Mouse (Mus musculus) MEL (cell line): Measurements from ENCODE around the gene Mymk. TPM values are rescaled to one million over a fixed set of nuclear protein-coding genes. Genes with fewer than 3 reads are reported as not detected.

Source experiments
- DNase-seq: peaks from one replicate; pipeline ENCODE4 v3.0.0; 2011; ENCODE audit warnings: low read depth, low spot score
- H3K27ac ChIP-seq: 2 replicates; pipeline ENCODE4 v1.5.1; 2012; ENCODE audit warnings: low read depth, mild to moderate bottlenecking, control low read depth, low read length, moderate library complexity; ENCODE audit not compliant: control insufficient read depth
- H3K27me3 ChIP-seq, 2 experiments: fragments of 150-350 bp in 1 of 2; sonication (generic) in 1 of 2; 2 replicates each; pipeline ENCODE4 v1.6.1; 2012; ENCODE audit warnings: low read length in 2 of 2, mild to moderate bottlenecking in 2 of 2, improper control_type of control experiment in 1 of 2, moderate library complexity in 1 of 2; ENCODE audit not compliant: insufficient read depth in 2 of 2, control insufficient read depth in 1 of 2
- H3K36me3 ChIP-seq, 2 experiments: 2 replicates each; pipeline ENCODE4 v1.6.1; 2012 to 2014; ENCODE audit warnings: low read length in 2 of 2, improper control_type of control experiment in 1 of 2, inconsistent platforms in 1 of 2, mild to moderate bottlenecking in 1 of 2; ENCODE audit not compliant: insufficient read depth in 2 of 2, control insufficient read depth in 1 of 2
- H3K4me1 ChIP-seq, 2 experiments: fragments of 150-350 bp in 1 of 2; sonication (generic) in 1 of 2; 2 replicates each; pipeline ENCODE4 v1.6.1; 2012; ENCODE audit warnings: low read length in 2 of 2, improper control_type of control experiment in 1 of 2, mild to moderate bottlenecking in 1 of 2; ENCODE audit not compliant: insufficient read depth in 2 of 2, control insufficient read depth in 1 of 2
- H3K4me3 ChIP-seq, 2 experiments: fragments of 150-350 bp in 1 of 2; sonication (generic) in 1 of 2; 2 replicates each; pipeline ENCODE4 v1.5.1; 2012; ENCODE audit warnings: low read depth in 2 of 2, low read length in 2 of 2, mild to moderate bottlenecking in 2 of 2, moderate library complexity in 2 of 2, control low read depth in 1 of 2, improper control_type of control experiment in 1 of 2; ENCODE audit not compliant: control insufficient read depth in 1 of 2, insufficient read depth in 1 of 2
- H3K79me2 ChIP-seq: 2 replicates; pipeline ENCODE4 v1.6.1; 2012; ENCODE audit warnings: mild to moderate bottlenecking, low read length, moderate library complexity; ENCODE audit not compliant: control insufficient read depth, poor library complexity, insufficient read depth
- H3K9ac ChIP-seq: 2 replicates; pipeline ENCODE4 v1.6.1; 2012; ENCODE audit warnings: low read depth, mild to moderate bottlenecking, control low read depth, low read length, moderate library complexity; ENCODE audit not compliant: control insufficient read depth, poor library complexity, severe bottlenecking
- H3K9me3 ChIP-seq: fragments of 150-350 bp; sonication (generic); replicated peaks from 2 replicates; pipeline ENCODE4 v1.6.1; 2012; ENCODE audit warnings: mild to moderate bottlenecking, low read length, improper control_type of control experiment, moderate library complexity; ENCODE audit not compliant: insufficient read depth
- BHLHE40 ChIP-seq: IDR thresholded peaks from 2 replicates; pipeline ENCODE4 v1.6.1; 2012; ENCODE audit warnings: low read depth, mild to moderate bottlenecking, inconsistent platforms, low read length, improper control_type of control experiment, borderline replicate concordance
- CHD1 ChIP-seq: IDR thresholded peaks from 2 replicates; pipeline ENCODE4 v1.6.1; 2012; ENCODE audit warnings: low read depth, mild to moderate bottlenecking, inconsistent platforms, low read length, improper control_type of control experiment
- E2F4 ChIP-seq: IDR thresholded peaks from 2 replicates; pipeline ENCODE4 v1.6.1; 2011; ENCODE audit warnings: low read depth, low read length, improper control_type of control experiment, borderline replicate concordance
- ELF1 ChIP-seq: IDR thresholded peaks from 2 replicates; pipeline ENCODE4 v1.6.1; 2014; ENCODE audit warnings: low read depth, mild to moderate bottlenecking, inconsistent platforms, low read length, improper control_type of control experiment, moderate library complexity
- EP300 ChIP-seq, 2 experiments: IDR thresholded peaks; 2 replicates each; pipeline ENCODE4 v1.6.1; 2011; ENCODE audit warnings: improper control_type of control experiment in 2 of 2, low read length in 2 of 2, low read depth in 1 of 2, mild to moderate bottlenecking in 1 of 2
- GATA1 ChIP-seq: IDR thresholded peaks from 2 replicates; pipeline ENCODE4 v1.6.1; 2011; ENCODE audit warnings: low read depth, low read length, improper control_type of control experiment
- HCFC1 ChIP-seq: IDR thresholded peaks from 2 replicates; pipeline ENCODE4 v1.6.1; 2012; ENCODE audit warnings: low read depth, mild to moderate bottlenecking, inconsistent platforms, low read length, improper control_type of control experiment, moderate library complexity
- KAT2A ChIP-seq: conservative IDR thresholded peaks from 2 replicates; pipeline ENCODE4 v1.6.1; 2012; ENCODE audit warnings: low read depth, low read length, improper control_type of control experiment, inconsistent platforms
- MEF2A ChIP-seq: IDR thresholded peaks from 2 replicates; pipeline ENCODE4 v1.6.1; 2014; ENCODE audit warnings: low read depth, mild to moderate bottlenecking, inconsistent platforms, low read length, improper control_type of control experiment; ENCODE audit not compliant: poor library complexity, insufficient replicate concordance, severe bottlenecking; ENCODE audit errors: extremely low read depth
- MXI1 ChIP-seq: IDR thresholded peaks from 2 replicates; pipeline ENCODE4 v1.6.1; 2011; ENCODE audit warnings: mild to moderate bottlenecking, low read depth, low read length, improper control_type of control experiment
- NELFE ChIP-seq: IDR thresholded peaks from 2 replicates; pipeline ENCODE4 v1.6.1; 2011; ENCODE audit warnings: low read depth, low read length, improper control_type of control experiment
- RCOR1 ChIP-seq: IDR thresholded peaks from 2 replicates; pipeline ENCODE4 v1.6.1; 2012; ENCODE audit warnings: low read depth, mild to moderate bottlenecking, inconsistent platforms, low read length, improper control_type of control experiment
- SMC3 ChIP-seq: IDR thresholded peaks from 2 replicates; pipeline ENCODE4 v1.6.1; 2011; ENCODE audit warnings: low read depth, low read length, improper control_type of control experiment
- TCF12 ChIP-seq: IDR thresholded peaks from 2 replicates; pipeline ENCODE4 v1.6.1; 2014; ENCODE audit warnings: low read depth, mild to moderate bottlenecking, inconsistent platforms, low read length, improper control_type of control experiment, moderate library complexity
- USF1 ChIP-seq: IDR thresholded peaks from 2 replicates; pipeline ENCODE4 v1.6.1; 2014; ENCODE audit warnings: low read depth, mild to moderate bottlenecking, inconsistent platforms, low read length, improper control_type of control experiment, moderate library complexity
- ZC3H11A ChIP-seq: IDR thresholded peaks from 2 replicates; pipeline ENCODE4 v1.6.1; 2012; ENCODE audit warnings: low read depth, mild to moderate bottlenecking, inconsistent platforms, low read length, improper control_type of control experiment
- ZMIZ1 ChIP-seq: IDR thresholded peaks from 2 replicates; pipeline ENCODE4 v1.6.1; 2012; ENCODE audit warnings: low read depth, mild to moderate bottlenecking, inconsistent platforms, low read length, improper control_type of control experiment, moderate library complexity
- polyA plus RNA-seq, 2 experiments: library from polyadenylated mRNA; stranded (reverse) in 1 of 2; unstranded in 1 of 2; fragments of >175 nt in 1 of 2; fragments of >200 nt in 1 of 2; gene quantifications; 2 replicates each; pipeline versions ENCODE4 v1.2.1 to v1.2.4; 2012; ENCODE audit warnings: low replicate concordance in 2 of 2, low read depth in 1 of 2; ENCODE audit not compliant: insufficient read length in 2 of 2, insufficient read depth in 1 of 2, missing spikeins in 1 of 2
- total RNA-seq: library from RNA; depleted of rRNA; stranded (reverse); fragments of 300-350 nt; gene quantifications from 2 replicates; pipeline ENCODE4 v1.2.3, GENCODE M21; 2012

Gene Mymk
- total and polyA plus RNA-seq, 3 experiments = not detected

DNA sequence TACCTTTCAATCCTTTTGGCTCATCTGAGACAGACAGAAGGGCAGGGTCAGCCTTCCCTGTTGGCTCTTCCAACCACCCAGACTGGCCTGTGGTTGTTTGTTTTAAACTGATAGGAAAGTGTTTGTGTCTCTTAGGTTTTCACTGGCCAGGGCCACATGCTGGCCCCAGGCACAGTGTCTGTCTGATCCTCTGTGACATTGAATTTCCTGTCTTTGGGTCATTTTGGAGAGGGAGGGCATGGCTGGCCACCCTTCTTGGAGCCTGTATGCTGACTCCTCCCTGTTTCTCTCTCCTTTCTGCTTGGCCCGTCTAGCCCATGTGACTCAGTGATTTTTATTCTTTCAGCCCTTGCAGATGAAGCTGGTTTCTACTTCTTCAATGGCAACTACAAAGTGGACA is 17.3 kb upstream of the Mymk start:
- Histone ChIP-seq H3K9ac (no peak overlapping the region), H3K27ac (no peak overlapping the region), H3K79me2 (no peaks in the 10 kb centered on the region), H3K27me3 (no peaks in the 10 kb centered on the region; a peak in 2 of 4 replicates), H3K4me3 (no peak overlapping the region), H3K4me1 (no peaks in the 10 kb centered on the region), H3K9me3 (no peaks in the 10 kb centered on the region), H3K36me3 (no peaks in the 10 kb centered on the region)
- TF ChIP-seq ELF1 (no peak), RCOR1 (no peak), MEF2A (no peak), HCFC1 (no peak), EP300 (IDR thresholded peaks at IDR 0.05; ENCODE audit: low read depth in 1 of 2, low read length in 2 of 2) (no peak), TCF12 (no peak), ZC3H11A (no peak), E2F4 (no peak)
- no peak for DNase-seq

DNA sequence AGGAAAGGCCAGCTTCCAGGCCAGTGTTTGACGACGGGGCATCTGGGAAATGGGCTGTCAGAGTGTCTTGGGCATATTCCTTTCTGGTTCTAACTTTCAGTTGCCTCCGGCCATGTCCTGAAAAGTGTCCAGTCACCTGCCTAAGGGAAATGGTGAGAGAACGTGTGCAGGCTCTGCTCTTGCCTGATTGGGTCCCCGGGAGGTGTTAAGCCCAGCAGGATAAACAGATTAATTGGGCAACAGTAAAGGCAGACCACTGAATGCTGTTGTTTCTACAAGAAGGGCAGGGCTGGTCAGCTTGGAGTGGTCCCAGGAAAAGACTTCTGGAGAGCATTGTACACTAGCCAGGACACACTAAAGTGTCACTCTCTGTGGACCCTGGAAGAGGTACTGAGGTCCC is 16.7 kb upstream of the Mymk start:
- TF ChIP-seq KAT2A (no peak), BHLHE40 (no peak), NELFE (no peak), ZMIZ1 (no peak), SMC3 (no peak), GATA1 (no peak), USF1 (no peak), CHD1 (no peak), ZC3H11A (no peak), MXI1 (no peak), TCF12 (no peak)
- TF ChIP-seq, all 39 proteins: peak for 0
- H3K4me1 ChIP-seq = no peaks in the 10 kb centered on the region
- H3K9ac ChIP-seq = no peak overlapping the region
- no peaks in the 10 kb centered on the region for H3K9me3 ChIP-seq
- H3K27ac ChIP-seq = no peak overlapping the region
- no peak overlapping the region for H3K4me3 ChIP-seq
- no peak for DNase-seq
- no peaks in the 10 kb centered on the region for H3K36me3 ChIP-seq
- H3K27me3 ChIP-seq = no peaks in the 10 kb centered on the region; a peak in 2 of 4 replicates
- no peaks in the 10 kb centered on the region for H3K79me2 ChIP-seq
